Mouse (Mus musculus): ENCODE measurements at regions not wholly inside any gene's neighbourhood (a gene's known extent, or its start where the extent isn't known, plus 50 kb on each side); places are given as distances from the start of the nearest gene placed in this dataset.

DNA sequence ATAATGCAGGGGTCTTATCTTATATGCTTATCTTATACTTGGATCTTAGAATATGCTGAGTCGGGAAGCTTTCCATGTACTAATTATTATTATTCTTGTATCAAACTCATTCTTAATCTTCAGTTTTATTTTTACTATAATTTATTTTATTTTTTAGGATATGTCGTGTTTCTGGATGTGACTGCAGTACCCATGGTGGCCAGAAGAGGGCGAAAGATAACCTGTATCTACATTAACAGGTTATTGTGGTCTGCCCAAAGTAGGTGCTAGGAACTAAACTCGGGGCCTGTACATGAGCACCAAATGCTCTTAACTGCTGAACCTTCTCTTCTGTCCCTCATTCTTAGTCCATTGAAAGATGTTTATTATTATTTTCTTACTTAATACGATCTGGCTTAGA lies 72.0 kb upstream of the Samt3 start:
- peak in 1 of 2 experiments; percentile 4 for DNase-seq

DNA sequence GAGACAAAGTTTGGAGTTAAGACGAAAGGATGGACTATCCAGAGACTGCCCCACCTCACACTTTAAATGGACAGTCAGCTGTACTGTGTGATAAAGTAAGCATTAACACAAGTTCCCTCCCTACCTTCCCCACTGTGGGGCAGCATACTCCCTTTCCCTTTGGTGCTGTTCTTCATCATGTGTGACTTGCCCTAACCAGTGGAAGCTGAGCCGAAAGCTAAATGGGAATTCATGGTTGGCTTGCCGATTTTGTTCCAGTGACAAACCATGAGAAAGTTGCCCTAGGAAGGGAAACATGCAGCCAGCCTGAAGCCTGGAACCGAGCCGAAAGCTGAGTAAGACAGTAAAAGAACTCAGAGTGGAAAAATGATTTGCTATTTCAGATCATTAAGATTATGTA lies 62.9 kb upstream of the Samt3 start:
- peak in 1 of 2 experiments; percentile 7 for DNase-seq

Data from kidney, postnatal 36 days (tissue).